Mouse (Mus musculus): ENCODE measurements around the gene Prrg4.
"Not testable (repeated sequence)": the region's sequence is repeated elsewhere in the genome, so short reads cannot be mapped to it uniquely, and the experiment has no call there.

The Prrg4 gene

GRCm38 (mm10) chr2:104849276-104849990, at the start of gene Prrg4:
TSS of gene Prrg4 (minus strand) at chr2:104849876.
- peak; percentile 85 for DNase-seq (ENCODE audit: extremely low read depth, insufficient read length, low spot score)

- DNase-seq (ENCODE audit: extremely low read depth, insufficient read length, low spot score): peak; percentile 32
Observed at GRCm38 (mm10) chr2:104887882-104888566, 38.3 kb upstream of the Prrg4 start.

- not testable (repeated sequence) for DNase-seq (ENCODE audit: extremely low read depth, insufficient read length, low spot score)
Observed at GRCm38 (mm10) chr2:104887331-104887730, 37.7 kb upstream of the Prrg4 start.

DNA sequence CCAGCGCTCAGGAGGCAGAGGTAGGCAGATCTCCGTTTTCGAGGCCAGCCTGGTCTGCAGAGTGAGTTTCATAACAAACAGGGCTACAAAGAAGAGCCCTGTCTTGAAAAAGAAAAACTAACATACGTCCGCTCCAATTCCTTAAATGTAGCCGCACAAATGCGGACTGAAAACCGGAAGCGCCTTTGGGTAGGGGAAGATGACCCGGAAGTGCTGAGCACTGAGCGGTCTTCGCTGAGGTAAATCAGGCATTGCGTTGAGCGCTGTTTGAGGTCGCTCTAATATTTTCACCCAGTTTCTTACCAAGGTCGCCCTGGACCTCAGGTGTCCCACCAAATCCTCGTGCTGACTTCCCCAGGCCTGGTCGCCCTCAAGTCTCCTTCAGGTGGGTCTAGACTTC, 36.4 kb upstream of the Prrg4 start:
- DNase-seq (ENCODE audit: extremely low read depth, insufficient read length, low spot score): no peak

DNA sequence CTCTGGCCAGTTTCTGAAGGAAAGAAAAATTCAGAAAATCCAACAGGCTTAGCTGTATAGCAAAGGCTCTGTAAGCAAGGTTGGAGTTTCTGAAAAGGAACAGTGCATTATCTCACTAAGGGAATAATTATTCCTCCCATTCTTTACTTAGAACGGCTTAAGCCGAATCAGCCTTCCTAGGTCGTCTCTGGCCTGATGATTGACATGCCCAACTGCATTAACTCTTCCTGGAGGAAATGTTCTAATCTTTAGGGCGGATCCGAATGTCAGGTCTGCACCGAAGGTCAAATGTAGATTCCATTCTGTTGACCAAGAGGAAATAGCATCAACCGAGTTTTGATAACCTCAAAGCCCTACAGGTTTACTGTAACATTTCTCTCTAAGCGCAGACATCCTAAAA, 29.1 kb upstream of the Prrg4 start:
- DNase-seq (ENCODE audit: extremely low read depth, insufficient read length, low spot score): no peak

- no peak for DNase-seq (ENCODE audit: extremely low read depth, insufficient read length, low spot score)
Observed at GRCm38 (mm10) chr2:104869101-104869500, 19.4 kb upstream of the Prrg4 start.

DNA sequence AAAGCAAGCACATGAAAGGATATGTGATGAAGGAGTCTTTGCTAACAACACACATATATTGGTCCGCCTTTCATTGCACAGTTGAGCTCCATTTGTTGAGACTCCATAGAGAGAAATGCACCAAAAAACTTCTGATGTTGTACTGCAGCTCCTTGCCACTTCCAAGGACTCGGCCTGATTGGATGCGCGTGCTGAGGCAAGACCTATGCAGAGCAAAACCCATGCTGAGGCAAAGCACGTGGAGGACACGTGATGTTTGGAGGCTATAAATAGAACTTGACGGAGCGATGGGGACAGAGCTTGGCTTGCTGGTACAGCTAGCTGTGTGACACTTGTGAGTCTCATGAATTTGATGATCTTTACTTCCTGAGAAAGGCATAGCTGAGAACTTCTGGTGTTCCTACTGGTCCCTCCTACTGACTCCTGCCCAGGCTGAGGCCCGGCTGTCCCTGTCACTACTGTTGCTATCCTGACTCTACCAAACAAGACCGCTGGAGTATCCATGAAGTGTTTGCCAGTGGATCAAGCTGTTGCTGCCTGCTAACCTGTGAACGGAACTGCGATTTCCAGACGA, 17.7 kb upstream of the Prrg4 start, which contains the start of gene Ccdc73:
TSS of gene Ccdc73 (plus strand) at position 524 of the 574 bp plus-strand sequence.
- DNase-seq (ENCODE audit: extremely low read depth, insufficient read length, low spot score): no peak

DNA sequence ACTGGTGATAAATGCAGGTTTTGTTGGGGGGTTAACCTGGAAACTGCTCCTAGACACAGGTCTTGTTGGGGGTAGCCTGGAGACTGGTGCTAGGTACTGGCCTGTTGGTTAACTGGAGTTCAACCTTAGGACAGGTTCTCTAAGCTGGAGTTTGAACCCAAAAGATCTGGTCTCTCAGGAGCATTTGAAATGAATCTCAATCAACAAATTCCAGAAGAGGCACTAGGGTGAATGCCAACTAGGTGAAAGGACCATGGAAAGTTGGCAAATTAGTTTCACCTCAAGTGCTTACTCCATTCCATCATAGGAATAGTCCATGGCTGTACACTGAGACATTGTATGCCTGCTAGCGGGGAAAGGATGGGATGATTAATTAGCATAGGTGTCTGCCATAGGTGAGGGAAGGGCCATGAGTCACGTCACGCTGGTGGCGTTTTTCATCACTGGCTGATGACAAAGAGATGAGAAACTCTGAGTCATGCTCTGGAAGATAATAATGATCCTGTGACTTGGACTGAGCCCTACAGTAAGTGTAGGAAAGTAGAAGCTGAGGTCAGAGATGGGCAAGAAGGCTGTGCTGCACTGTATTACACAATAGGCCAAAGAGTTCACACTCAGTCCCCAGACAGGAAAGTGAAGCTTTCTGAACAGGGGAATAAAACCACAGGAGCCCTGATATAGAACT, 14.6 kb upstream of the Prrg4 start:
- DNase-seq (ENCODE audit: extremely low read depth, insufficient read length, low spot score): peak; percentile 41

DNA sequence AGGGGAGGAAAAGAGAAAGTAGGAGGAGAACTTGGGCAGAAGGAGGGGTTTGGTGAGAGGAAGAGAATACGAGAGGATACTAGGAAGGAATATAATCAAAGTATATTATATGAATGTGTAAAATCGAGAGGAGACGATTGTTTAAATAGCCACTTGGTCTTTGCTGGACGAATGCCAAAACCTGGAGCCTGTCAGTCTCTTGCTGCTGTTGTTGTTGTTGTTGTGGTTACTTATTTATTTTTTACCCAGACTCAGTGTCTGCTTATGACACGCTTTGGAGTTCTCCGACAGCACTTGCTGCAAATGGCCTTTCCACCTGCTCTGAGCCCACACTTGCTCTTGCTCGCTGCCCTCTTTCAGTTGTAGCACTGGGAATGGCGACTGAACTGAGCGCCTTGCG, 10.8 kb upstream of the Prrg4 start:
- no peak for DNase-seq (ENCODE audit: extremely low read depth, insufficient read length, low spot score)

- peak; percentile 19 for DNase-seq (ENCODE audit: extremely low read depth, insufficient read length, low spot score)
Observed at GRCm38 (mm10) chr2:104859060-104859459, 9.4 kb upstream of the Prrg4 start.

DNA sequence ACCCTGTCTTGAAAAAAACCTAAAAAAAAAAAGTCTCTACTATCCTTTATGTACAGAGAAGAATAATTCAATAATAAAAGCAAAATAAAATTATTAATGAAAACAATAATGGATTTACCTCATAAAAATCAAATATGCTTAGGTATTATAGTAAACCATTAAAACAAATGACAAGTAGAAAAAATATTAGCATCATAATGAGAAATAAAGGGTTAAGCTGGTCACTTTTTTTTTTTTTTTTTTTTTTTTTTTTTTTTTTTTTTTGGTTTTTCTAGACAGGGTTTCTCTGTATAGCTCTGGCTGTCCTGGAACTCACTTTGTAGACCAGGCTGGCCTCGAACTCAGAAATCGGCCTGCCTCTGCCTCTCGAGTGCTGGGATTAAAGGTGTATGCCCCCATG, 8.4 kb upstream of the Prrg4 start:
- not testable (repeated sequence) for DNase-seq (ENCODE audit: extremely low read depth, insufficient read length, low spot score)

DNA sequence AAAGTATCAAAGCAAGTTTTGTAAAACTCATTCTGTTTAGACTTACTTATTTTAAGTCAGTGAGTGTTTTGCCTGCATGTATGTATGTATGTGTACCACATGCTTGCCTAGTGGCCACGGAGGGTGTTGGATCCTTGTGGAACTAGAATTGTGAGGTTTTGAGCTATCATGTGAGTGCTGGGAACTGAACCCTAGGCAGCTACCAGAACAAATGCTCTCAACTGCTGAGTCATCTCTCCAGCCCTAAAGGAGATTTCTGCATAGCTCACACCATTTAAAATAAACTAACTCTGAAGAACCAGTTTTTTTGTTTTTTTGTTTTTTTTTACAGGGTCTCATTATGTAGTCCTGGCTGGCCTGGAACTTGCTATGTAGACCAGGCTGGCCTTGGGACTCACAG, 6.5 kb upstream of the Prrg4 start:
- no peak for DNase-seq (ENCODE audit: extremely low read depth, insufficient read length, low spot score)

DNA sequence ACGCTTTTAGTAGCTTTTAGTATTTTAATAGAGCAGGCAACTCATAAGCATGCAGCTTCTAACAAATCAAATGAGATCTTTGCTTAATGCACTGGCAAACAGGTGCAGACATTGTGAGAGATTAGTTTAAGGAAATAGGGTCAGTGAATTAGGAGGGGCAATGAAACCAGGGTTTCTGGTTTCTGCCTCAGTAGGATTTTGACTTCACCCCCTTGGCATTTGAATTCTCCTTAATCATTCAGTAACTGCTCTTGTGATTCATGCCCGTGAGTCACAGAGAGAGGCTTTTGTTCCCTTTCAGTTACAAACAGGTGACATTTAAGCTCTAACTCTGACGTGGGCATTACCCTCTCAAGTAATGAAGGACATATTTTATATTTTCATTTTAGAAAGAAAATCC, 6.1 kb upstream of the Prrg4 start:
- DNase-seq (ENCODE audit: extremely low read depth, insufficient read length, low spot score): peak; percentile 28

DNA sequence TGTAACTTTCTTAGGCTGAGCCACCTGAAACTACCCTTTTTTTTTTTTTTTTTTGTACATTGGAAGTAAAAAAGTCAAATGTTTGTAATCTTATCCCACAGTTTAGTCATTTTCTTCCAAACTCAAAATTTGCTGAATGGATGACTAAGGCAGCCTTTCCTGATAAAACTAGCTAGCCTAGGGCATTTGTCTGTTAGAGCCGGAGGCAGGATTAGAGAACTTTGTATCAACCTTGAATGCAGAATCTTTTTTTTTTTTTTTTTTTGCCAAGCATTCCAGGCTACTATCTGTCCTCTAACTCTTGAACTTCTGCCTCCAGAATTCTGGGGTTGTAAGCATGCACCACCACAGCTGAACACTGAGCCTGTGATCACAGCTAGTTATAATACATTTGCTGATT, 5.2 kb upstream of the Prrg4 start:
- no peak for DNase-seq (ENCODE audit: extremely low read depth, insufficient read length, low spot score)

GRCm38 (mm10) chr2:104852546-104852945, 2.9 kb upstream of the Prrg4 start:
- DNase-seq (ENCODE audit: extremely low read depth, insufficient read length, low spot score): no peak

GRCm38 (mm10) chr2:104851686-104852085, 2.0 kb upstream of the Prrg4 start:
- DNase-seq (ENCODE audit: extremely low read depth, insufficient read length, low spot score): peak; percentile 43

DNA sequence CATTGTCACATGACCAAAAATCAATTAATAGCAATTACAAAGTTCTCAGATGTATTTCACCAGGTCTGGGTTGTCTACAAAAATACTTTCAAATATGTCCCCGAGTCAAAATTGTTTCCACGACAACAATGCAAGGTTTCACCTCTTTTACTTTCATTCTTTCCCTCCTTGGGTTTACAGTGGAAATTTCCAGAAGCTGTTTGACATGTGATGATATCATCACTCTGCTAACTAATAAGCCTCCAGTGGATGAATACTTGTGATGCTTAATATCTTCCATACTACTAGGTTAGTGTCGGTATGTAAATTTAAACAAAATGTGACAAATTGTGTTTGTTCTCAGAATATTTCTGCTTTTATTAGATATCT, 299 bp upstream of the Prrg4 start:
- no peak for DNase-seq (ENCODE audit: extremely low read depth, insufficient read length, low spot score)

DNA sequence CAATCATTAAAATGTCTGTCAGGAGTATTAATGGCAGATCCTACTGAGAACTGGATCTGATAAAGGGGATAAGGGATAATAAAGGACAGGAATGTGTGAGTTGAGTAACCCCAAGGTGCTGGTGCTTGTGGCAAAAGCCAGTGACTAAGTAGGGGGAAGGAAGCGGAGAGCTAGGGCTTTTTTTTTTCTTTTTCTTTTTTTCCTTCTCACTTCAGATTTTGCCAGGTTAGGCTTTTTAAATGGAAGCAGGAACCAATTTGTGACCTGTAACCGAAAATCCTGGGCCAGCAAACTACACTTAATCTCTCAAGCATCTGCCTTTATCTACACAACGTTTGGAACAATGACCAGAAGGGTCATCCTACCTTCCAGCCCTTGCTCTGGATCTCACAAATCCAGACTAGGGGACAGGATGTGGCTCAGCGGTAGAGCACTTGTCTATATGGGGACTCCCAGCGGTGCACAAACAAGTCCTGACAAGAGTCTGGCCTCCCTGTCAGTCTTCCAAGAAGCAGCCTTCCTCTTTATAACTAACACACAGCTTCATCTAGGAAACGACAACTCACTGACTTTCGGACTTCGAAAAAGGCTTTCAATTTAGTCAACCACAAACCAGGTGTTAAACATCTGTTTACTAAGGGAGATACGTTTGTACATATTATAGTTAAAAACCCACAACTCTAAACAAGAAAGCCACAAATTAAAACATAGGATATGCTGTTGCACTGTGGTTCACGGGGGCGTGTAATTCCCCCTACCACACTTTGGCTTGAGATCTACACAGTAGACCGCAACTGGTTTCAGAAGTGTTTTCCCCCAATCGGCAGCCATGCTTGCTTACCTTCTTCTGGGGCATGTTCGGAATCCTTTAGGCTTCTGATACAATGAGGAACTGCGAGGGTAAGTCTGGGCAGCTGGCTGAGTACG, 1.2 kb downstream of the Prrg4 start:
- DNase-seq (ENCODE audit: extremely low read depth, insufficient read length, low spot score): peak; percentile 22

- peak; percentile 24 for DNase-seq (ENCODE audit: extremely low read depth, insufficient read length, low spot score)
Observed at GRCm38 (mm10) chr2:104847645-104848044, 2.0 kb downstream of the Prrg4 start.

Data from 3134 (cell line).